Mouse (Mus musculus) embryonic fibroblast, embryonic 13.5 days (primary cell): ENCODE results near the gene Ush2a.

ENCODE experiments used
- CTCF ChIP-seq: IDR thresholded peaks from 2 replicates; pipeline ENCODE4 v1.5.1; 2011; ENCODE audit warnings: mild to moderate bottlenecking, control low read depth, low read length, moderate library complexity, borderline replicate concordance; ENCODE audit not compliant: insufficient read depth
- POLR2A ChIP-seq: IDR thresholded peaks from 2 replicates; pipeline ENCODE4 v1.6.1; 2011; ENCODE audit warnings: low read depth, mild to moderate bottlenecking, control low read depth, low read length, moderate library complexity

DNA sequence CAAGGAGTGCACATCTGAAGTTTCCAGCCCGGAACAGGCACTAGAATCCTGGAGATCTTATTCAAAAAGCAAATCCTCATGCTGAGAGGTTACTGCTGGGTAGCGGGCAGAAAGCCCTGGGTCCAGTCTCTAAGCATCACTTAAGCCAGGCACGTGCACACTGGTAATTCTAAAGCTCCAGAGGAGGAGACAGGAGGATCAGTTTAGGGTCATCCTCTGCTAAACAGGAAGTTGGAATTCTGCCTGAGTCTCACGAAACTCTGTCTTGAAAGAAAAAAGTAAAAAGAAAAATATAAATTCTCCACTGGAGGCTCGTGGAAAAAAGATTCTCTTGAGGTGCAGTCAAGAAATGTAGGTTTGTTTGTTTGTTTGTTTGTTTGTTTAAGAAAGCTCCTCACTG lies 591.0 kb downstream of the Ush2a start:
- TF ChIP-seq CTCF (no peak), POLR2A (no peak)
